Mouse (Mus musculus) left cerebral cortex, postnatal 4 days (tissue): Measurements from ENCODE around the gene Rnf212. TPM values are rescaled to one million over a fixed set of nuclear protein-coding genes. Genes with fewer than 3 reads are reported as not detected.

Source experiments
- DNase-seq: peaks from one replicate; pipeline ENCODE4 v3.0.0-alpha.2; 2022
- intact Hi-C: fragments of 180-260 bp; cut with DNase I; formaldehyde crosslinking; loops from one replicate; pipeline ENCODE4 v1.15.1; 2025
- total RNA-seq, 2 experiments: library from RNA; stranded (reverse); gene quantifications; 2 replicates each; pipeline ENCODE4 v1.2.3; 2021

Rnf212 gene
- total RNA-seq, 2 experiments from 2014 or later: not detected

- DNase-seq: no peak
- intact Hi-C loops: no loop called here
These were observed 61.1 kb downstream of the Rnf212 start for GRCm38 (mm10) chr5:108713691-108714090.

DNA sequence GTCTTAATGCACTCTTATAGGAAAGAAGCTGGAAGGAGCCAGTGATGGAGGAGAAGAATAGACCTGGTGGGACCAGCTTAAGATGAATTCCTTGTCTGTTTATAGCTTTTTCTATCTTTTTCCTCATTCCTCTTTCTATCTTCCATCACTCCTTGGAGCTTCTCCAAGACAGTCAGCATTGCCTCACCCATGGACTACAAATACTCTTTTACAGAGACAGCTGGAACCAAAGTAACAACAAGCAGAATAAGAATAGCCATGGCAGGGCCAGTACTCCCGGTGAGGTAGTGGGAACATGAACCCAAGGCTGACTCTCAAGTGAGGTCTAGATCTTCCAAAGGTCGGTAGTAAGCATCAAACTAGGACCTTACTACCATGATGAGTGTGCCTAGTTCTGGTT, 61.7 kb downstream of the Rnf212 start:
- intact Hi-C loops: no loop called here
- no peak for DNase-seq

- intact Hi-C loops: no loop called here
- DNase-seq: no peak
These were observed 62.8 kb downstream of the Rnf212 start for GRCm38 (mm10) chr5:108711968-108712367.

DNA sequence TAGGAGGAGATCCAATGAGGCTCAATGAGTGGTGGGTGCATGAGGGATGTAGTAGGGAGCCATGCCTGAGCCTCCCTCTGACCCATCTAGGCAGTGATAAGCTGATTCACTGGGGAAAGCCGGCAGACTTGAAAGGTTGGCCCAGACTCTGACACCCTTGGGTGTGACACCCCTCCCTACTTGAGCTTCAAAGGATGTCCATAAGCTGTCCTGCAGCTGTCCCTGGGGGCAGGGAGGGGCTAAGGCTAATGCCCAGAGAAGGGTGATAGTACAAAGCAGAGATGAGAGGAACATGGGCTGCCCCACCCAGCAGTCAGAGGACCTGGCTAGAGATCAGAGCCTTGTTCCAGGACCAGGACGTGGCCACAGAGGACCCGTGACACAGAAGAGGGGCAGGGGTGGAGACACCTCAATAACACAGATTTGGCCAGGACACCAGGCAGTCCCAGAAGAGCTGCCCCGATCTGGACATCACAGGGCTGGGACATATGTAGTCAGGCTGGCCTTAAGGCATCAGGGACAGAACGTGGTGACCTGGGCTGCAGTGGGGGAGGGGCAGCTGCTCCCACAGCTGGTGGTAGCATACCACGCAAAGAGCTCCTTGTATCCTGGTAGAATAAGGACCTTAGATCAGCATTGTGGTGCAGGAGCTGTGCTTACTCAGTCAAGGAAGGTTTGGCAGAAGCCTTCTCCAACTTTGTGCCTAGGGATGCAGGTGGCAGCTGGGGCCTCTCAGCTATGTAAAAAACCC, 65.6 kb downstream of the Rnf212 start:
- DNase-seq: no peak
- intact Hi-C loops: no loop called here

DNA sequence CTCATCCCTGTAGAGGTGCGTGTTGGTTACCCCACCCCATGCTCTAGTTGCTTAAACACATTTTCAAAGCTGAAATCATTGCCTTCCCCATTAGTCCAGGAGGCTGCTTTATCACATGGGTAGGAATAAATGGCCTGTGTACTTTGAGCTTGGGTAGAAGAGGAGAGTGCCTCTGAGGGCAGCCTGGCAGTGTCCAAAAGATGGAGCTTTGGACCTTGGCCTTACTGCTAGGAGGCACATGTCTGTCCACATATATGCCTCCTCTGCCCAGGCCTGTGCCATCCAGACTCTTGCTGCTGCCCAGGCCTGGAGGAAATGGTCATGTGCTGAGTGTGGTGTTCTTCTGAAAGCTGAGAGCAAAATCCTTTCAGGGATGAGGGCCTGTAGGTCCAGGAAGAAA, 66.4 kb downstream of the Rnf212 start:
- intact Hi-C loops: no loop called here
- DNase-seq: no peak

DNA sequence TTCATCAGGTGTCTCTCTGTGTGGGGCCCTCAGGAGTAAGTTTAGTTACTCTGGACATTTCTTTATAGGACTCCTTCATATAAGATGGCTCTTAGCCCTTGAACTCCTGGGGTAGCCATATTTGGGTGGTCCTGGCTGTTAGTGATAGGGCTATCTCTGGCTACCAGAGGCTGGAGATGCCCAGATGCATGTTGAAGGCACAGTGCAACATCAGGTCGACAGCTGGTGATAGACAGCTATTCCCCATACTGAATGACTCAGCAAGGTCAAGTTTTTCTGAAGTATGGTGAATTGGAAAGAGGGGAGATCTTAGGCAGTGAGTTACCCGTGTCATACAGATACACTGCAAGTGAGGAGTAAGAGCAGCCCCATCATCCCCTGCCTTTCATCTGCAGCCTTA, 67.0 kb downstream of the Rnf212 start:
- intact Hi-C loops: no loop called here
- no peak for DNase-seq

DNA sequence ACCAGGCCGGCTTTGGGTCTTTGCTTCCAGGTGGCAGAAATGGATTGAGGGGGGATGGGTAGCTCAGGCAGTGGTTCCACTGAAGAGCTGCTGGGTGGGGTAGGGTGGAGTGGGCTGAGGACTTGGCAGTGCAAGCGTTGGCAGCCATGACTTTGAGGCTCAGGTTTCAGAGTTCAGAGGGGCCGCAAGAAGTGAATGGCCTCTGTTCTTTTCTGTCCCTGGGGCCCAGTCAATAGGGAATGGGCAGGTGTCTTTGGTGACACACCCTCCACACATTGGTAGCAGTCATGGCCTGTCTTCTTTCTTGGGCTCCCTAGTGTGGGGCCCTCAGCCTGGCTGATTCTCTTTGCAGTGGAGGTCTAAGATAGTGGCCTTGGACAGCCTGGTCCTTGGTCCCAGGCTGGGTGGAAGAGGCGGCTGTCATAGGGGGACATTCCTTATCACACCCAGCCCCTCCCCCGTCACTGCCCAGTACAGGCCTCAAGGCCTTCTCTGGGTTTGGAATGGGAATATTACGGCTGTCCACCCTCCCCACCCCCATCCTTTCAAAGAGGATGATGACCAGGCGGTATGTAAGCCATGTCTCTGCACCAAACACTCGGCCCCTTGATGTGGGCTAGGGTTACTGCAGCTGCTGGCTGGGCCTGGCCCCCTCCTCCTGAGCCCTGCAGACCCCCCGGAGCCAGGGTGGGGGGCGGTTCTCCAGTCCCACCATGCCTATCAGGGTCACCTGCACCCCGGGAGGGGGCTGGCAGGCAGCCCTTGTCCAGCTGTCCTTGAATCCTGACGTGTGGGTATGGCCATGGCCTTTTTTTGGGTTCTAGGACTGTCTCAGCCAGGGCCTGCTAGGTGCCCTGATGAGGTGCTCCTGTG, 70.8 kb downstream of the Rnf212 start:
- intact Hi-C loops: no loop called here
- DNase-seq: no peak

GRCm38 (mm10) chr5:108701341-108702021, 73.3 kb downstream of the Rnf212 start:
- no peak for DNase-seq
- intact Hi-C loops: no loop called here

DNA sequence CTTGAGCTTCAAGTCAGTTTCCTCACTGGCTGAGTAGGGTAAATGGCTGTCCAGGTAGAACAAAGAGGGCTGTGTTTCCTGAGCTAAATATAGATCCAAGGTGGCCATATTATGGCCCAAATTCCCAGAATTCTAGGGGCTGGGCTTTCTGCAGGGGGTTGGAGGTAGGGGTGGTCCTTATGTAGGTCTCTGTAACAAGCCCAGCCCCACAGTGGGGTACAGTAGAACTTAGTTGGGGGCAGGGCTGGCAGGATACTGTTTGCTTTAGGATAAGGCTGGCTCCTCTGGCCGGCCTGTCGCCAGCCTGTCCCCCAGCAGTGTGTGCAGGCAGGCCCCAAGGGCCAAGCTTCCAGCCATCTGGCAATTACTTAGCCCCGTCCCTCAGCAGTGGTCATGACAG, 74.4 kb downstream of the Rnf212 start:
- intact Hi-C loops: no loop called here
- DNase-seq: no peak

DNA sequence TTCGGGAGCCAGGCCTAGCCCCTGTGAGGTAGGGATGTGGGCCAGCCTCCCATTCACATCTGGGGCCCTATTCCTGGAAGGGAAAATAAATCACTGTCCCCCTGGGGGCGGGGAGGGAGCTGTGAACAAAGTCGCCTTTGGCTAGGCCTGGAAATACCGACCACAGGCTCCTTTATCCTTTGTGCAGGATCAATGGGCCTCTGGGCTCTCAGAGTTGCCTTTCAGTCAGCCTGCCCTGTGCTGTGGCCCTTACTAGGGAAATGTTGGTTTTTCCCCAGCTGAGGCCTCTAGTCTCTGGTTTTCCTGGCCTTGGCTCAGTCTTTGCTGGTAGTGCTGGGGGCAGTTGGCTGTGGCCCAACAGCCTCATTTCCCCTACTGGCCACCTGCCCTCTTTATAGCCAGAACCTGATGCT, 77.4 kb downstream of the Rnf212 start:
- intact Hi-C loops: no loop called here
- DNase-seq: peak; percentile 56

DNA sequence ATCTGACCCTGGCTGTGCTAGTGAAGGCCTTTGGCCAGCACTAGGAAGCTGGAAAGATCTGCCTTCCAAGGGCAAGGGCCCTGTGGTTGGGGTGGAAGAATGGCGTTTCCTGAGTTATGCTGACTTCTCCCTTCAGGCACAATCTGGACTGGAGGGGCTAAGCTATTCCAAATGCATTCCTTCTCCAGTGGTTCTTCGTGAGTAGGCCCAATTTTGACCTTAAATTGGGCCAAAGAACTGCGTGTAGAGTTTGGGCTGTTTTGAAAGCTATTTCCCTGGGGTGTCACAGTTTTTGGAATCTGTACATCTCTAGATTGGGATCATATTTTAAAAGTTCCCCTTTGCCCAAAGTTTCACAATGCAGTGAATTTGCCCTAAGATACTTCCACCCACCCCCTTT, 78.2 kb downstream of the Rnf212 start:
- no peak for DNase-seq
- intact Hi-C loops: no loop called here

DNA sequence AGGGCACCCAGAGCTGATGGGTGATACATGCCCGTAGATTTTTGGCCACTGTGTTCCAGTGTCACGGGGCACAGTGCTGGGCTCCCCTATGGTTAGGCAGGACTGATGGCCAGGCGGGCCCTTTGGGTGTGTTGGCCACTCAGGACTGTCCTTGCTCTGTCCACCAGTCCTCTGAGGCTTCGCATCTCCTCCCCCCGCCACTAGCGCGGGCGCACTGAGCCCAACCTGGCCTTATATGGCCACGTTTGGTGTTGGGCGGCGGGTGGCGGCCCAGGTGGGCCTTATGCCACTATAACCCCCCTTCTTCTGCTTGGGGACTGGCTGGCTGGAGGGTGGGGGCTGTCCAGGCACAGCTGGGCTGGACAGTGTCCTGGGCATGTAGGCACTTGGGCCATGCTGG, 78.9 kb downstream of the Rnf212 start:
- intact Hi-C loops: no loop called here
- DNase-seq: no peak

- DNase-seq: peak; percentile 36
- intact Hi-C loops: no loop called here
These were observed 80.2 kb downstream of the Rnf212 start for GRCm38 (mm10) chr5:108694352-108695261.

- intact Hi-C loops: no loop called here
- DNase-seq: peak; percentile 82
These were observed 80.9 kb downstream of the Rnf212 start for GRCm38 (mm10) chr5:108693872-108694288.

DNA sequence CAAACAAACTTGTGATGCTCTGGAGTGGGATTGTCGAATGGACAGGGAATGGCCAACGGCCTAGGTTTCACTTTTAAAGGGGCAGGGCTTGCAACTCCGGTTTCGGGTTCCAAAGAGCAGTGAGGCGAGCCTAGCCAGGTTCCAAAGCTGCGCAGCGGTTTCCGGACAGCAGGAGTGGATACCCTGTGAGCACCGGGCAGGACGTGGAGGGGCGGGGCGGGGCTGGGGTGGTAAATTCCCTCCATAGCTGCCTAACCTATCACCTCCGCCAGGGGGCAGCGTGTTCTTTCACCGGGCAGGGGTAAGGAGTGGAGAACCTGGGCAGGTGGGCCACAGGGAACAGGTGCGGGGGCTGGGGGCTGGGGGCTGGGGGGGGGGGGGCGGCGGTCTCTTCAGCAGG, 82.5 kb downstream of the Rnf212 start, which contains the start of gene Fgfrl1:
Gene Fgfrl1 (plus strand): TSS at position 112 of the 400 bp plus-strand sequence.
- intact Hi-C loops: no loop called here
- DNase-seq: peak; percentile 50

GRCm38 (mm10) chr5:108691152-108691551, 83.6 kb downstream of the Rnf212 start:
- DNase-seq: no peak
- intact Hi-C loops: no loop called here

- DNase-seq: no peak
- intact Hi-C loops: no loop called here
These were observed 85.7 kb downstream of the Rnf212 start for GRCm38 (mm10) chr5:108689091-108689490.

DNA sequence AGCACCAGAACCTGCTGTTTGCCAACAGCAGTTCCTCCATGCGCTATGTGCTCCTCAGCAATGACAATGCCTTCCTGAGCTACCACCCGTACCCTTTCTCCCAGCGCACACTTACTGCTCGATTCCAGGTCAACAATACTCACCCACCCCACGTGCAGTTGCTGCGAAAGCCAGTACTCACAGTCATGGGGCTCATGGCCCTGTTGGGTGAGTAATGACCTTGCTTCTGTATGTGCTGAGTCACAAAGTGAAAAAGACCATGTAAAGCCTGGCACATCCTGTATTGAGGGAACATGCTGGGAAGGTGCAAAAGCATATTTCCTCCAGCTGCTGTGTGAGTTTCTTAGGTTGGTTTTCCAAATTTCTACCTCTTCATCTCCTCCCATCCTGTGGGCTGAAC, 93.9 kb downstream of the Rnf212 start:
- no peak for DNase-seq
- intact Hi-C loops: no loop called here

DNA sequence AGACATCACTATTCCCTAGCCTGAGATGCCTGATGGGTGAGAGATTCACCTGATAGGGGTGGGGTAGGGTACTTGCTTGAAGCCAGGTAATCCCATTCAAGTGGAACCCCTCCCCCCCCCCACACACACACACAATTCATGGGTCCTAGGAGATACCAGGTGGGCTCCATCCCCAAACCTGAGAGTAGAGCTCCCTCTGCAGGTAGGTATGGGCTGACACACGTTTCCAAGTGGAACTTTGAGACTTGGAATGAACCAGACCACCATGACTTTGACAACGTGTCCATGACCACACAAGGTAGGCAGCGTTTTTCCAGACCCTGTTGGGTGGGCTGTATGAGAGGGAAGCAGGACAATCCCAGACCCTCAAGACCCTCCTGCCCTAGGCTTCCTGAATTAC, 94.9 kb downstream of the Rnf212 start:
- intact Hi-C loops: no loop called here
- no peak for DNase-seq
